7 mouse cellular contexts compared by ENCODE assay signal in the genomic region with DNA sequence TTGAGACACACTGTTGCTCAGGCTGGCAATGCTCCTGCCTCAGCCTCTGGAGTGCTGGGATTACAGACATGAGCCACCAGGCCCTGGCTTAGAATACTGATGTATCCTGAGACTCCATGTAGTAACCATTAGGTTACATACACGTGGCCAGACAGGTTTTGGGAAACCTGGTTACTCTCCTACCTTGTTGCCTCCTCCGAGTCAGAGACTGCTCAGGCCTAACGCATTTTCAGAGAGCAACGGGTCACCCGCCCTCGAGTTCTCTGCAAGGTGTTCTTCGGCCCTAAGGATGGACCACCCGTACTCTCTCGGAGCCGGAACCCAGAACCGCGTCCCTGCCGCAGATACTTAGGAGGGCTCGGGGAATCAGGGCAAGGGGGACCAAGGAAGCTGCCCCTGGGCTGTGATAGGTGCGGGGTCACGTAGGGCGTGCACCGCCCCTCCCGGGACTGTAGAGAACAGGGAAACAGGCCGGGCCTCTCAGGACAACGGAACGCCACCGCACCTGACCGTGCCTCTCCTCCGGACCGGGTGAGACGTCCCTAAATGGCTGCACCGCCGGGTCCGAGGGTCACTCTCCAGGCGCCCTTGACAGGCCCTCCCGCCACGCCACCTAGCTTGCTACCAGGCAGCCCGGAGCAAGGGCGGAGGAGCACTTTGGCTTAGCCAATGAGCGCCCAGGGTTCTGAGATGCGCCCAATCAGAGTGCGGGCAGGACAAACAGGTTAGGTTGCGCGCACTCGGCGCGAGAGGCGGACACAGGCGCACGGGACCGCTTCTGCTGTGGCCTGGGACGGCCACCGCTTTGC. TPM values are rescaled to one million over a fixed set of nuclear protein-coding genes. Genes with fewer than 3 reads are reported as not detected.
DNase-seq lines count a peak whose midpoint lies in the region; ATAC-seq lines count a peak whose summit lies in the region.

TSS of gene Stard7 (plus strand) at position 728 of the 809 bp plus-strand sequence.

- H3K27me3 ChIP-seq in intestine, embryonic 15.5 days (replicated peaks): no peaks in the 10 kb centered on the region
- no peaks in the 10 kb centered on the region for H3K27me3 ChIP-seq in midbrain, embryonic 10.5 days (ENCODE audit: low read depth, poor library complexity, severe bottlenecking)

- no peaks in the 10 kb centered on the region for H3K9me3 ChIP-seq in intestine, embryonic 15.5 days
- H3K9me3 ChIP-seq in midbrain, embryonic 10.5 days (replicated peaks): no peaks in the 10 kb centered on the region

- 0 out of 2 replicates have a peak, but pooled peaks cover 4% of the 10 kb centered on the region for H3K36me3 ChIP-seq in intestine, embryonic 15.5 days
- peaks cover 8% of the 10 kb centered on the region for H3K36me3 ChIP-seq in midbrain, embryonic 10.5 days

- H3K27ac ChIP-seq in intestine, embryonic 15.5 days: peak within 1 kb of the TSS; percentile 99
- H3K27ac ChIP-seq in midbrain, embryonic 10.5 days (replicated peaks): peak within 1 kb of the TSS; percentile 97

- peak within 1 kb of the TSS; percentile 97 for H3K9ac ChIP-seq in intestine, embryonic 15.5 days

- ATAC-seq in intestine, embryonic 15.5 days: peak; percentile 99

- 0 out of 2 replicates have a peak, but pooled peaks cover 3% of the 10 kb centered on the region for H3K4me1 ChIP-seq in intestine, embryonic 15.5 days (replicated peaks)
- H3K4me1 ChIP-seq in midbrain, embryonic 10.5 days: peaks cover 17% of the 10 kb centered on the region

- H3K4me2 ChIP-seq in intestine, embryonic 15.5 days (replicated peaks): peak within 1 kb of the TSS; percentile 68

- peak within 1 kb of the TSS; percentile 100 for H3K4me3 ChIP-seq in intestine, embryonic 15.5 days (replicated peaks)
- peak within 1 kb of the TSS; percentile 97 for H3K4me3 ChIP-seq in midbrain, embryonic 10.5 days

- WGBS in intestine, embryonic 15.5 days: 0% methylated on average over 49 of the region's 49 CpGs
- under 1% methylated on average over 49 of the region's 49 CpGs for WGBS in midbrain, embryonic 10.5 days

- intact Hi-C loops in gastrocnemius, postnatal 36 days (cut with DNase I): loop anchor here (2.0 kb wide), 1 partner anchor 21 kb away; no protein-coding TSS in a partner anchor
- intact Hi-C loops in left cerebral cortex, postnatal 25 days (cut with DNase I): loop anchor here (1.0 kb wide), 1 partner anchor 21 kb away; no protein-coding TSS in a partner anchor

- peak; percentile 98 for DNase-seq in adrenal gland, adult 2 months
- DNase-seq in embryo, embryonic 11.5 days (ENCODE audit: low read depth, low spot score): peak; percentile 91
- peak; percentile 93 to 94 for DNase-seq in gastrocnemius, postnatal 36 days
- peak; percentile 97 to 98 for DNase-seq in left cerebral cortex, postnatal 25 days (ENCODE audit: low spot score in 2 of 2)
- peak; percentile 97 for DNase-seq in midbrain, embryonic 10.5 days (ENCODE audit: low spot score)
- DNase-seq in right cerebral cortex, postnatal 4 days: peak; percentile 88

RNA-seq across cellular contexts. Expression of gene Stard7, which starts in this region (rescaled TPM):
- total RNA-seq in adrenal gland, adult 2 months (2021): 100 to 1,000 TPM in 1 of 2 experiments, 10 to 100 TPM in 1; 81.7 to 117 TPM
- polyA plus RNA-seq in adrenal gland, adult 2 months (2012; rRNA removed): 74.4 and 104 TPM in 2 replicates
- total RNA-seq in gastrocnemius, postnatal 36 days (2021): 100 to 1,000 TPM in 1 of 2 experiments, 10 to 100 TPM in 1; 89.2 to 110 TPM
- polyA plus RNA-seq in intestine, embryonic 15.5 days (2015; fragmentation: Nextera tagmentation; extraction: Ambion mirVana): 89.1 and 89.5 TPM in 2 replicates
- 100 to 1,000 TPM; 108 to 119 TPM for total RNA-seq in left cerebral cortex, postnatal 25 days (2021)
- polyA plus RNA-seq in midbrain, embryonic 10.5 days (2016; fragmentation: Nextera tagmentation; extraction: Ambion mirVana): 81.9 and 86.0 TPM in 2 replicates

Comparison
In these comparisons a context has a peak if more than half of its experiments do, and no peak if none do; other contexts are left out.
1. Peak in every context shown above with its lines: DNase-seq, ATAC-seq, H3K4me3 ChIP-seq and H3K27ac ChIP-seq.